Mouse (Mus musculus) heart, adult 2 months (tissue): ENCODE data around the gene Apol9a. TPM values are rescaled to one million over a fixed set of nuclear protein-coding genes. Genes with fewer than 3 reads are reported as not detected.

ENCODE experiments used
- DNase-seq, 2 experiments: peaks; one replicate each; pipeline ENCODE4 v3.0.0; 2021
- H3K27ac ChIP-seq: fragments of 200-600 bp; 2 replicates; pipeline ENCODE4 v1.8.1; 2022
- H3K27me3 ChIP-seq: fragments of 200-500 bp; 2 replicates; pipeline ENCODE4 v1.6.1; 2012; ENCODE audit warnings: mild to moderate bottlenecking, low read length, inconsistent platforms, mixed read lengths; ENCODE audit not compliant: control insufficient read depth, insufficient read depth
- H3K36me3 ChIP-seq: fragments of 200-500 bp; 2 replicates; pipeline ENCODE4 v1.6.1; 2012; ENCODE audit warnings: low read length, inconsistent platforms; ENCODE audit not compliant: control insufficient read depth, insufficient read depth
- H3K4me1 ChIP-seq: fragments of 200-500 bp; 2 replicates; pipeline ENCODE4 v1.6.1; 2011; ENCODE audit warnings: low read length; ENCODE audit not compliant: control insufficient read depth, insufficient read depth
- H3K4me3 ChIP-seq: fragments of 200-600 bp; 2 replicates; pipeline ENCODE4 v1.8.1; 2022
- H3K79me2 ChIP-seq: fragments of 200-500 bp; replicated peaks from 2 replicates; pipeline ENCODE4 v1.6.1; 2012; ENCODE audit warnings: mild to moderate bottlenecking, inconsistent platforms, low read length, moderate library complexity, mixed read lengths; ENCODE audit not compliant: control insufficient read depth, insufficient read depth
- H3K9ac ChIP-seq: fragments of 200-500 bp; 2 replicates; pipeline ENCODE4 v1.6.1; 2012; ENCODE audit warnings: low read depth, mild to moderate bottlenecking, control low read depth, inconsistent platforms, low read length, mixed read lengths
- CTCF ChIP-seq: fragments of 200-600 bp; IDR thresholded peaks from 2 replicates; pipeline ENCODE4 v1.8.1; 2022; ENCODE audit warnings: antibody characterized with exemption, mild to moderate bottlenecking, moderate library complexity
- EP300 ChIP-seq: fragments of 200-500 bp; IDR thresholded peaks from 2 replicates; pipeline ENCODE4 v1.6.1; 2011; ENCODE audit warnings: low read depth, low read length, control low read depth; ENCODE audit not compliant: insufficient read depth
- POLR2A ChIP-seq: fragments of 200-500 bp; IDR thresholded peaks from 2 replicates; pipeline ENCODE4 v1.6.1; 2011; ENCODE audit warnings: mild to moderate bottlenecking, low read depth, low read length, control low read depth; ENCODE audit not compliant: insufficient read depth
- WGBS: fragments of 180-500 bp; shearing (Covaris S2); methylation state at CpG from one replicate; pipeline ENCODE4 v1.1.7; 2018; 5-methylcytosine and 5-hydroxymethylcytosine counted together
- intact Hi-C: fragments of 180-260 bp; cut with DNase I; formaldehyde crosslinking; loops from one replicate; pipeline ENCODE4 v1.15.1; 2025
- polyA plus RNA-seq: library from polyadenylated mRNA; depleted of rRNA; stranded (reverse); fragments of >200 nt; gene quantifications from 2 replicates; pipeline ENCODE4 v1.2.3, GENCODE M21; 2012
- total RNA-seq, 2 experiments: library from RNA; stranded (reverse); gene quantifications; 2 replicates each; pipeline ENCODE4 v1.2.3; 2021

Gene Apol9a
- total and polyA plus RNA-seq, 3 experiments, result 0.27 to 1.00 (median 0.39) TPM

GRCm38 (mm10) chr15:77366706-77367484, 44.0 kb downstream of the Apol9a start:
- Histone ChIP-seq H3K4me3 (peak overlapping the region; percentile 36), H3K36me3 (no peaks in the 10 kb centered on the region), H3K79me2 (no peaks in the 10 kb centered on the region), H3K9ac (peak overlapping the region; percentile 60), H3K4me1 (peaks cover 23% of the 10 kb centered on the region), H3K27ac (peak overlapping the region; percentile 97), H3K27me3 (no peaks in the 10 kb centered on the region)
- intact Hi-C loops, result loop anchor here (5.0 kb wide), 3 partner anchors 35 to 395 kb away; no protein-coding TSS in a partner anchor
- TF ChIP-seq CTCF, result peak; percentile 88
- TF ChIP-seq POLR2A, result peak; percentile 59
- TF ChIP-seq EP300, result peak; percentile 76; the same call in 1 of the 2 replicates
- peak; percentile 88 to 89 for DNase-seq
- WGBS, result 2% methylated on average over 26 of the region's 26 CpGs

- H3K9ac ChIP-seq, result peak overlapping the region; percentile 5; the same call in 1 of the 2 replicates
- WGBS, result 12% methylated on average over 9 of the region's 9 CpGs
These were observed 45.0 kb downstream of the Apol9a start for GRCm38 (mm10) chr15:77365700-77366570.

GRCm38 (mm10) chr15:77364026-77364425, 46.9 kb downstream of the Apol9a start:
- no peak for TF ChIP-seq CTCF
- no peak for TF ChIP-seq EP300
- peak; percentile 52; the same call in 1 of the 2 replicates for TF ChIP-seq POLR2A
- Histone ChIP-seq H3K27ac (peak overlapping the region; percentile 97), H3K9ac (no peak overlapping the region), H3K36me3 (no peaks in the 10 kb centered on the region), H3K79me2 (no peaks in the 10 kb centered on the region), H3K4me3 (no peak overlapping the region), H3K27me3 (no peaks in the 10 kb centered on the region), H3K4me1 (peaks cover 25% of the 10 kb centered on the region)
- intact Hi-C loops, result no loop called here
- 20% methylated on average over 3 of the region's 3 CpGs for WGBS
- peak; percentile 61 to 70 for DNase-seq

More at GRCm38 (mm10) chr15:77365700-77366570, 45.0 kb downstream of the Apol9a start:
- Histone ChIP-seq H3K4me3 (no peak overlapping the region), H3K36me3 (no peaks in the 10 kb centered on the region), H3K27ac (peak overlapping the region; percentile 97), H3K27me3 (no peaks in the 10 kb centered on the region), H3K79me2 (no peaks in the 10 kb centered on the region), H3K4me1 (peaks cover 23% of the 10 kb centered on the region)
- peak; percentile 54 to 58 for DNase-seq
- TF ChIP-seq CTCF (no peak), EP300 (no peak), POLR2A (0 out of 2 replicates have a peak, but pooled peaks have one; percentile 37)
- intact Hi-C loops, result loop anchor here (5.0 kb wide), 3 partner anchors 34 to 394 kb away; no protein-coding TSS in a partner anchor

GRCm38 (mm10) chr15:77363578-77363977, 47.4 kb downstream of the Apol9a start:
- H3K27ac ChIP-seq, result peak overlapping the region; percentile 97
- no peak for DNase-seq
- no peak overlapping the region for H3K4me3 ChIP-seq
- H3K79me2 ChIP-seq, result no peaks in the 10 kb centered on the region
- H3K9ac ChIP-seq, result no peak overlapping the region
- intact Hi-C loops, result no loop called here
- H3K36me3 ChIP-seq, result no peaks in the 10 kb centered on the region
- TF ChIP-seq POLR2A, result no peak
- no peak for TF ChIP-seq CTCF
- TF ChIP-seq EP300, result no peak
- no peaks in the 10 kb centered on the region for H3K27me3 ChIP-seq
- peaks cover 25% of the 10 kb centered on the region for H3K4me1 ChIP-seq
- 55% methylated on average over 6 of the region's 6 CpGs for WGBS

GRCm38 (mm10) chr15:77362952-77363351, 48.0 kb downstream of the Apol9a start:
- no peaks in the 10 kb centered on the region for H3K27me3 ChIP-seq
- H3K27ac ChIP-seq, result peak overlapping the region; percentile 5; the same call in 1 of the 2 replicates
- H3K4me3 ChIP-seq, result no peak overlapping the region
- no peak overlapping the region for H3K9ac ChIP-seq
- H3K4me1 ChIP-seq, result peaks cover 24% of the 10 kb centered on the region
- H3K36me3 ChIP-seq, result no peaks in the 10 kb centered on the region
- H3K79me2 ChIP-seq, result no peaks in the 10 kb centered on the region
- WGBS, result 30% methylated on average over 5 of the region's 5 CpGs
- intact Hi-C loops, result no loop called here
- TF ChIP-seq CTCF, result no peak
- TF ChIP-seq EP300, result no peak
- no peak for TF ChIP-seq POLR2A
- DNase-seq, result no peak
